Mouse (Mus musculus): Measurements from ENCODE around the gene D930020B18Rik. TPM values are rescaled to one million over a fixed set of nuclear protein-coding genes. Genes with fewer than 3 reads are reported as not detected.

Gene D930020B18Rik
- polyA plus RNA-seq, 1 experiment from 2014 or later: 0.39 TPM

DNA sequence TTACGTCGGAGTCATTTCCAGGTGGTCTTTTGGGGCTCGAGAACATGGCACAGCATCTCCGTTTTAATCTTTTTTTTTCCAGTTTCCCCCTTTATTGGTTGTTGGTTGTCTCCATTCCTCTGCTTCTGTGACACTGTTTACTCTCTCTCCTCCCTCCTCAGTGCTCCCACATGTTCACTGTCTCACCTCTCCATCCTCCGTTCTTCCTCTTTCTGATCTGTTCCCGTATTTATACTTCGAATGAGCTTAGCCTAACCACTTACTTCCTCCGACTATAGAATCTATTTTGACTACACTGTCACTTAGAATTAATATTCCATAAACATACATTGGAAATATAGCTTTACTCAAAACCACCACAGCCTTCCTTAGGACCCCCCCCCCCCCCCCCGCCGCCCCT is 41.2 kb downstream of the D930020B18Rik start:
- Histone ChIP-seq H3K4me2 (ENCODE audit: low read depth, low read length, severe bottlenecking) (no peak overlapping the region), H3K4me3 (ENCODE audit: low read depth, low read length) (no peak overlapping the region), H3K36me3 (ENCODE audit: control insufficient read depth, insufficient read depth, low read length) (no peaks in the 10 kb centered on the region), H3K9me3 (ENCODE audit: control insufficient read depth, low read length) (no peaks in the 10 kb centered on the region), H3K27me3 (ENCODE audit: control insufficient read depth, insufficient read depth, low read length) (no peaks in the 10 kb centered on the region), H3K9ac (ENCODE audit: low read length) (no peak overlapping the region), H3K27ac (ENCODE audit: low read depth, low read length) (no peak overlapping the region), H3K4me1 (replicated peaks; ENCODE audit: control insufficient read depth, insufficient read depth, low read length) (no peaks in the 10 kb centered on the region)
- ATAC-seq (replicated peaks; ENCODE audit: low FRiP score) (no peak), DNase-seq (ENCODE audit: low spot score) (no peak)
- 94% methylated on average over 10 of the region's 10 CpGs for WGBS

DNA sequence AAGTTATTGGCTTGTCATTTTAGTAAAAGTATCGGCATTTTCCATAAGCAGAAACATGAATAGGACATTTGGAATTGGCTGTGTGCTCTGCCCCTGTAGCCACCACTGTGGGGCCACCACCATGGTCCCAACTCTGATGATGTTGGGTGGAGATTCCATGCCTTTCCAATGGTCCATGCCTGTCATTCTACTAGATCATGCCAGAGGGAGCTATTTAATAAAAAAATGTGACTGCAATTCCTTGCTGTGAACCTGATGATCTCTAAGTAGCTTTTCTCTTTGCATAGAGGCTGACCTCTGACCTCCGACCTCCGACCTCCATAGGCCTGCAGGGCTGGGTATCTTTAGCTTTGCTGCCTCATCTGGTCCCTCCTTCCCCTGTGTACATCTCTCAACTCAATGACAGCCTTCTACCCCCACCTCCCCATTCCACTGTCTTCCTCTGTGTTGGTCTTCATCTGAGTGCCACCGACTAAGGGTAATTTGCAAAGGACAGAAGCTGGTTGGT is 44.8 kb downstream of the D930020B18Rik start:
- H3K27ac ChIP-seq (ENCODE audit: low read depth, low read length): no peak overlapping the region
- no peak overlapping the region for H3K4me3 ChIP-seq (ENCODE audit: low read depth, low read length)
- DNase-seq (ENCODE audit: low spot score): no peak
- H3K9me3 ChIP-seq (ENCODE audit: control insufficient read depth, low read length): no peaks in the 10 kb centered on the region
- 88% methylated on average over 4 of the region's 4 CpGs for WGBS
- no peaks in the 10 kb centered on the region for H3K27me3 ChIP-seq (ENCODE audit: control insufficient read depth, insufficient read depth, low read length)
- no peaks in the 10 kb centered on the region for H3K4me1 ChIP-seq (replicated peaks; ENCODE audit: control insufficient read depth, insufficient read depth, low read length)
- no peak overlapping the region for H3K4me2 ChIP-seq (ENCODE audit: low read depth, low read length, severe bottlenecking)
- no peaks in the 10 kb centered on the region for H3K36me3 ChIP-seq (ENCODE audit: control insufficient read depth, insufficient read depth, low read length)
- ATAC-seq (replicated peaks; ENCODE audit: low FRiP score): no peak
- H3K9ac ChIP-seq (ENCODE audit: low read length): no peak overlapping the region

DNA sequence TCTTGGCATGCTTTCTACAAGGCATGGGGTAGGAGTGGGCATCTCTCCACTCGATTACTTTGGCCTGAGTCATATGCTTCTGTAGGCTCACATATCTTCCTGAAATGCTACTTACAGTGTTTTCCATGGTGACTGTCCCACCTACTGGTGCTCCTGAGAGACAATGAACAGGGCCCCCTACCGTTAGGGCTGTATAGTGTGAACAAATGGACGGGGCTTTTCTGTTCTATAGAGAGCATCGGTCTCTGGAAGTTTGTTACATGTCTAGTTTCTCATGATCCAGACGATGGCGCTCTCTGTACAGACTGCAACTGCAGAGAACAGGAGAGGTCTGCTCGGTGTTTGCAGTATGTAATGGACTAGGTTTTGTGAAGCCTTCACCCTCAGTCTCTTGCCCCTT is 46.1 kb downstream of the D930020B18Rik start:
- DNase-seq (ENCODE audit: low spot score): no peak
- WGBS: 77% methylated on average over 7 of the region's 7 CpGs
- Histone ChIP-seq H3K4me2 (ENCODE audit: low read depth, low read length, severe bottlenecking) (no peak overlapping the region), H3K4me3 (ENCODE audit: low read depth, low read length) (no peak overlapping the region), H3K27me3 (ENCODE audit: control insufficient read depth, insufficient read depth, low read length) (no peaks in the 10 kb centered on the region), H3K9ac (ENCODE audit: low read length) (no peak overlapping the region), H3K36me3 (ENCODE audit: control insufficient read depth, insufficient read depth, low read length) (no peaks in the 10 kb centered on the region), H3K27ac (ENCODE audit: low read depth, low read length) (no peak overlapping the region), H3K9me3 (ENCODE audit: control insufficient read depth, low read length) (no peaks in the 10 kb centered on the region), H3K4me1 (replicated peaks; ENCODE audit: control insufficient read depth, insufficient read depth, low read length) (no peaks in the 10 kb centered on the region)
- ATAC-seq (replicated peaks; ENCODE audit: low FRiP score): no peak

DNA sequence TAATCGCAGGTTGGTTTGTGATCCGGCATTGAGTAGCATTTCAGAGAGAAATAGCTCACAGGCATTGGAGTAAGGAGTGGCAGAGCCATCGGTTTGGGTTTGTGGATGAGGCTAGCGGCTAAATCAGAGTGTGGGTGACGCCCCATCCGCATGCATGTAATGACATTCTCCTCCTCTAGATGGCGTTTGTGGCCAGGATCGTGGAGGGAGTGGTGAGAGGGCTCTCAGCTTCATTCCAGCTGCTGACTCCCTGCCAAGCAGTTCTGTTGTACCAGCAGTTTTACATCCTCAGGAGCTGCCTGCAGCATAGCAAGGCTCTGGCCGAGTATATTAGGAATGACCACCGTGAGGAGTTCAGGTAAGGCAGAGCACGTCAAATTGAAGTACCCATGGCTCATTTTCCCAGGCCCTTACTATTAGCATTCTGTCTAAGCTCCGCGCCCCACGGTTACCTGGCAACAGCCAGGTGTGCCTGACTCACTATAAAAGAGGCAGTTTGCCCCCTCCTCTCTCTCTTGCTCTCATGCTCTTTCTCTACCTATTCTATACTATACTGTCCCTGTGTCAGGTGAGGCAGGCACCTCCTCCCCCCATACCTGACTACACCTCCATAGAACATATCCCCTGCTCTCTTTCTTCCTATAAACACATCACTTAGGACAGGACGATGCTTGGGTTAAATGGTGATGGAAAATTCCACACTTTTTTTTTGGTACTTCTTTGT is 48.4 kb downstream of the D930020B18Rik start:
- Histone ChIP-seq H3K4me1 (replicated peaks; ENCODE audit: control insufficient read depth, insufficient read depth, low read length) (no peaks in the 10 kb centered on the region), H3K9ac (ENCODE audit: low read length) (no peak overlapping the region), H3K27me3 (ENCODE audit: control insufficient read depth, insufficient read depth, low read length) (no peaks in the 10 kb centered on the region), H3K4me3 (ENCODE audit: low read depth, low read length) (no peak overlapping the region), H3K36me3 (ENCODE audit: control insufficient read depth, insufficient read depth, low read length) (no peaks in the 10 kb centered on the region), H3K4me2 (ENCODE audit: low read depth, low read length, severe bottlenecking) (no peak overlapping the region), H3K27ac (ENCODE audit: low read depth, low read length) (no peak overlapping the region), H3K9me3 (ENCODE audit: control insufficient read depth, low read length) (no peaks in the 10 kb centered on the region)
- peak; percentile 84 for DNase-seq (ENCODE audit: low spot score)
- WGBS: 22% methylated on average over 15 of the region's 15 CpGs
- ATAC-seq (replicated peaks; ENCODE audit: low FRiP score): peak; percentile 72

DNA sequence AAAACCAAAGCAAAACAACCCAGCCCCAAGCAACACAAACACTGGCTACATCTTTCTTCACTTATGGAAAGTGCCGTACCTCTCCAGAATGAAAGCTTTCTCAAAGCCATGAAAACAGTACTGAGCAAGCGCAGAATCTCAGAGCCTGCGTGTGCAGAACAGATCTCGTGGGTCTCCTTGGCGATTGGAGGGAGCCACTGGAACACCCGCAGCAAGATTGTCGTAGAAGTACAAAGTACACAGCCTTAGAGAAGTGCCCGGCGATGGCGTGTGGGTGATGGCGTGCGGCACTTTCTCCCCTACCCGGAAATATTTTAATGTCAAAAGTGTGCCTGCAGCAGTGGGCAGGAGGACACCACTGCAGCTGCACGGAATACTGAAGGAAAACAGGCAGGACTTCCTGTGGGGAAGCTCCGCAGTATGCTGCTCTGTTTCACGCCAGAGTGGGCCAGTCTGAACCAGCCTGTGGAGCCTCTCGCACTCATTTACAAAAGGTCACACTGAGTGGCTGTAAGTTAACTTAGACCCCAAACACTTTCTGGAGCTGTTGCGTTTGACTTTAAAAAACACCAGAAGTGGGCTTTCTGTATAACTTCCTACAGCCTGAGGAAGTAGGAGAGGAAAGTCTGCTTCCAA is 51.7 kb downstream of the D930020B18Rik start:
- WGBS: 62% methylated on average over 18 of the region's 18 CpGs
- Histone ChIP-seq H3K27ac (ENCODE audit: low read depth, low read length) (no peak overlapping the region), H3K9me3 (ENCODE audit: control insufficient read depth, low read length) (no peaks in the 10 kb centered on the region; the same call in 1 of the 2 replicates), H3K27me3 (ENCODE audit: control insufficient read depth, insufficient read depth, low read length) (no peaks in the 10 kb centered on the region), H3K4me3 (ENCODE audit: low read depth, low read length) (no peak overlapping the region), H3K4me2 (ENCODE audit: low read depth, low read length, severe bottlenecking) (no peak overlapping the region), H3K4me1 (replicated peaks; ENCODE audit: control insufficient read depth, insufficient read depth, low read length) (no peaks in the 10 kb centered on the region), H3K9ac (ENCODE audit: low read length) (no peak overlapping the region), H3K36me3 (ENCODE audit: control insufficient read depth, insufficient read depth, low read length) (no peaks in the 10 kb centered on the region)
- ATAC-seq (replicated peaks; ENCODE audit: low FRiP score): no peak
- DNase-seq (ENCODE audit: low spot score): no peak

DNA sequence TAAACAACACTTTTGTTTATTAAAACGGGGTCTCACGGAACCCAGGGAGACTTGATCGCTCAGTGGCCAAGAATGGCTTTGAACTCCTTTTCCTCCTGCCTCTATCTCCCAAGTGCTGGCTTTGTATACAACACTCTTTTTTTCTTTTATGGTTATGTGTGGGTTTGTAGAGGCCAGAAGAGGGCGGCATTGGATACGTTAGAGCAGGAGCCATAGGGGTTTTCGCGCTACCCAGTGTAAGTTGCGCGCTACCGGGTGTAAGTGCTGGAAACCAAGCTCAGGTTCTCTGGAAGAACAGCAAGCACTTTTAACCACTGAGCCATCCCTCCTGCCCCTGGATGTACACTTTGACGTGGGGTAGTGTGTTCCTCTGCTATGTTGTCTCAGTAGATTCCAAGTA is 53.2 kb downstream of the D930020B18Rik start:
- no peaks in the 10 kb centered on the region; the same call in 1 of the 2 replicates for H3K9me3 ChIP-seq (ENCODE audit: control insufficient read depth, low read length)
- H3K27ac ChIP-seq (ENCODE audit: low read depth, low read length): no peak overlapping the region
- no peak overlapping the region for H3K4me2 ChIP-seq (ENCODE audit: low read depth, low read length, severe bottlenecking)
- 81% methylated on average over 11 of the region's 11 CpGs for WGBS
- no peaks in the 10 kb centered on the region for H3K36me3 ChIP-seq (ENCODE audit: control insufficient read depth, insufficient read depth, low read length)
- H3K4me1 ChIP-seq (replicated peaks; ENCODE audit: control insufficient read depth, insufficient read depth, low read length): no peaks in the 10 kb centered on the region
- ATAC-seq (replicated peaks; ENCODE audit: low FRiP score) (no peak), DNase-seq (ENCODE audit: low spot score) (no peak)
- no peaks in the 10 kb centered on the region for H3K27me3 ChIP-seq (ENCODE audit: control insufficient read depth, insufficient read depth, low read length)
- no peak overlapping the region for H3K4me3 ChIP-seq (ENCODE audit: low read depth, low read length)
- H3K9ac ChIP-seq (ENCODE audit: low read length): no peak overlapping the region

DNA sequence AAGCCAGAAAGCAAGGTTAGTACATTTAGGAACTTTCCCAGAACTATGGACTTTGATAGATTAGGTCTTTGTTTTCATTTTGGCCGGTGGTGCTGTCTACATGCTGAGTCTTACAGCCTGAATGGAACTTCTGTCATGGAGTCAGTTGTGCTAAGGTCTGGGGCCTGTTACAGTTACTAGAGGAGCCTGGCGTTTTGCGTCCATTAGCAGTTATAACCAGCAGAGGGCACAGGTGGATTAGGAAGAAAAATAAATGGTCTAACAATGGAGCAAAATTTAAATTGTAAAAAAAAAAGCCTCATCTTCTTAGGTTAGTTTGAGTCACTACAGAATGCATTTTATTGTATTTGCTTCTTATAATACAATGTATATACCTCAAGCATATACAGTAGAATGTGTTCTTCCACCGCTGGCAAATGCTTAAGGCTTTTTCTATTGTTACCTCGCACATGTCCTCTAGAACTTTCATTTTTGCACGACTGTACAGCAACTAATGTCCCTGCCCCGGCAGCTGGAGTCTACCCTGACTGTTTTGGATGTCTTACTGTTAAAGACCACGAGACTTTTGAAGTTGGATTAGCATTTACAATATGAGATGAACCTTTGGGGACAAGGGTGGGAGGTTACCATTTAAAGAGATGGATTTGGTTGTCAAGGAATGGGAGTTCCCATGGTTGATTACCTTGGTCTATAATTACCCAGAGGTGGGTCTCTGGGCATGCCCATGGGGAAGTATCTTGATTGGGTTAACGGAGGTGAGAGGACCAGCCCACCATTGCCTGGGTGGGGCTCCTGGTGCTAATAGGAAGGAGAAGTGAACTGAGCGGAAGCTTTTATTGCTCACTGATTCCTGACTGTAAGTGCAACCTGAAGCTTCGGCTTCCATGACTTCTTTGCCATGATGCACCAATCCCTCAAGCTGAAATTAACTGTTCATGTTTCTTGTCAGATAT is 60.2 kb downstream of the D930020B18Rik start:
- no peak overlapping the region for H3K4me2 ChIP-seq (ENCODE audit: low read depth, low read length, severe bottlenecking)
- H3K36me3 ChIP-seq (ENCODE audit: control insufficient read depth, insufficient read depth, low read length): no peaks in the 10 kb centered on the region
- no peak overlapping the region for H3K27ac ChIP-seq (ENCODE audit: low read depth, low read length)
- H3K4me1 ChIP-seq (replicated peaks; ENCODE audit: control insufficient read depth, insufficient read depth, low read length): no peaks in the 10 kb centered on the region
- no peak overlapping the region for H3K9ac ChIP-seq (ENCODE audit: low read length)
- DNase-seq (ENCODE audit: low spot score) (no peak), ATAC-seq (replicated peaks; ENCODE audit: low FRiP score) (no peak)
- H3K27me3 ChIP-seq (ENCODE audit: control insufficient read depth, insufficient read depth, low read length): no peaks in the 10 kb centered on the region
- H3K9me3 ChIP-seq (ENCODE audit: control insufficient read depth, low read length): no peaks in the 10 kb centered on the region; the same call in 1 of the 2 replicates
- no peak overlapping the region for H3K4me3 ChIP-seq (ENCODE audit: low read depth, low read length)
- WGBS: 66% methylated on average over 11 of the region's 11 CpGs

DNA sequence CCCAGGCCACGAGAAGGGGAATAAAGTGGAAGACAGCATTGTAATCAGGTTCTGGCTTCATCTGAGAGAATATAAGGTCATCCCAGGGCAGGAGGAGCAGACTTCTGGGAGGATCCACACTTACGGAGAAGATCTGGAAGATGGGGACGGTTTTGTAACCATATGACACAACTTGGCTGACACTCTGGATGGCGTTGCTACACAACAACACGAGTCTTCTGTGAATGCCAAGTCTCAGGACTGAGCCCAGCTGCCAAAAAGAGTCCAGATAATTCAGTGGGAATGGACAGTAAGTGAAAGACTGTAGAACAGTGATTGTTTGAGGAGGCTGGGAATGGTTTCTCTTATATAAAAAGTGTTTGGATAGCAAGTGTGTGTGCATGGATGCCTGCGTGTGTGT is 62.2 kb downstream of the D930020B18Rik start:
- no peak overlapping the region for H3K4me3 ChIP-seq (ENCODE audit: low read depth, low read length)
- H3K4me1 ChIP-seq (replicated peaks; ENCODE audit: control insufficient read depth, insufficient read depth, low read length): no peaks in the 10 kb centered on the region
- no peaks in the 10 kb centered on the region for H3K9me3 ChIP-seq (ENCODE audit: control insufficient read depth, low read length)
- H3K27me3 ChIP-seq (ENCODE audit: control insufficient read depth, insufficient read depth, low read length): no peaks in the 10 kb centered on the region
- 89% methylated on average over 6 of the region's 6 CpGs for WGBS
- no peaks in the 10 kb centered on the region for H3K36me3 ChIP-seq (ENCODE audit: control insufficient read depth, insufficient read depth, low read length)
- DNase-seq (ENCODE audit: low spot score): no peak
- no peak overlapping the region for H3K9ac ChIP-seq (ENCODE audit: low read length)
- ATAC-seq (replicated peaks; ENCODE audit: low FRiP score): no peak
- H3K27ac ChIP-seq (ENCODE audit: low read depth, low read length): no peak overlapping the region
- no peak overlapping the region for H3K4me2 ChIP-seq (ENCODE audit: low read depth, low read length, severe bottlenecking)
